In the genomic region with DNA sequence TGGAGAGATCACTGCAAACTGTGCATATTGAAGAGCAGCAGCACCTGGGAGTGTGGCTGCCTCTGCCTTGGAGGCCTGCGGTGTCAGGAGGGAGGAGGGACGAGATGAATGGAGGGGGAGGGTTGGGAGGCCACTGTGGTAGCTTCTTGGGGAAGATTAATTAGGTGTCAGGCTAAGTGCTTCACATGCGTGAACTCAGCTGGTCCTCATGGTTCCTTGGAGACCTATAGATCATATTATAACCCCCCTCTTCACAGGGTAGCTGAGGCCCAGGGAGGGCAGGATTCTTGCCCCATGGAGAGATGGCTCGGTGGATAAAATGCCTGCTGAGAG, we compare ENCODE assay signal across 15 mouse cellular contexts. TPM values are rescaled to one million over a fixed set of nuclear protein-coding genes. Genes with fewer than 3 reads are reported as not detected.
A peak's percentile ranks its signal among the peaks of the same experiment; 100 is the strongest.
DNase-seq lines count a peak whose midpoint lies in the region; ATAC-seq and TF ChIP-seq lines count a peak whose summit lies in the region.
"Had no signal": no experiment of that assay in that cellular context is flagged by ENCODE, and none has a peak within 500 bp of the region (broad histone marks: within the 10 kb centered on the region; RNA-seq: fewer than 3 reads in every experiment).

No protein-coding gene starts in this region.

- H3K4me3 ChIP-seq in heart, embryonic 10.5 days = no peak overlapping the region
- H3K4me3 ChIP-seq in thymus, adult 2 months (ENCODE audit: control insufficient read depth, insufficient read depth, low read length) = no peak overlapping the region
- no peak overlapping the region for H3K4me3 ChIP-seq in hindbrain, embryonic 15.5 days
- no peak overlapping the region for H3K4me3 ChIP-seq in stomach, postnatal 0 days (ENCODE audit: low read depth, low read length)
- H3K4me3 ChIP-seq: embryonic facial prominence, embryonic 12.5 days; forebrain, embryonic 12.5 days; liver, embryonic 12.5 days had no signal

- TF ChIP-seq EP300 in stomach, postnatal 0 days (optimal IDR thresholded peaks at IDR 0.05) = no peak

- peaks cover 36% of the 10 kb centered on the region for H3K4me1 ChIP-seq in heart, embryonic 10.5 days
- peaks cover 80% of the 10 kb centered on the region for H3K4me1 ChIP-seq in thymus, adult 2 months (replicated peaks; ENCODE audit: control insufficient read depth, insufficient read depth, low read length)
- peaks cover 10% of the 10 kb centered on the region for H3K4me1 ChIP-seq in hindbrain, embryonic 15.5 days (replicated peaks)
- H3K4me1 ChIP-seq in stomach, postnatal 0 days (replicated peaks; ENCODE audit: control insufficient read depth, insufficient read depth) = peaks cover 3% of the 10 kb centered on the region; the same call in 1 of the 2 replicates

- H3K4me2 ChIP-seq in hindbrain, embryonic 15.5 days = no peak overlapping the region
- H3K4me2 ChIP-seq in stomach, postnatal 0 days (replicated peaks; ENCODE audit: low read depth) = no peak overlapping the region
- H3K4me2 ChIP-seq: embryonic facial prominence, embryonic 12.5 days; forebrain, embryonic 12.5 days; liver, embryonic 12.5 days had no signal

- H3K27me3 ChIP-seq in heart, embryonic 10.5 days (ENCODE audit: insufficient read depth, poor library complexity, severe bottlenecking) = no peaks in the 10 kb centered on the region
- no peaks in the 10 kb centered on the region for H3K27me3 ChIP-seq in thymus, adult 2 months (ENCODE audit: control insufficient read depth, insufficient read depth, low read length)
- H3K27me3 ChIP-seq in hindbrain, embryonic 15.5 days = no peaks in the 10 kb centered on the region
- H3K27me3 ChIP-seq in stomach, postnatal 0 days (ENCODE audit: control insufficient read depth, insufficient read depth, low read length) = no peaks in the 10 kb centered on the region
- H3K27me3 ChIP-seq: embryonic facial prominence, embryonic 12.5 days; forebrain, embryonic 12.5 days; liver, embryonic 12.5 days had no signal

- ATAC-seq in hindbrain, embryonic 15.5 days (ENCODE audit: low FRiP score, low read depth) = peak; percentile 66
- no peak for ATAC-seq in stomach, postnatal 0 days (ENCODE audit: low FRiP score, low TSS enrichment)
- ATAC-seq: intestine, embryonic 16.5 days; liver, embryonic 12.5 days had no signal

- no peak for TF ChIP-seq POLR2A in thymus, adult 2 months (IDR thresholded peaks at IDR 0.05; ENCODE audit: control insufficient read depth, extremely low read depth, insufficient read depth, low read length, poor library complexity)

- no peak for TF ChIP-seq CTCF in thymus, adult 2 months (IDR thresholded peaks at IDR 0.05; ENCODE audit: borderline replicate concordance, control insufficient read depth, extremely low read depth, insufficient read depth, low read length, poor library complexity)
- TF ChIP-seq CTCF in stomach, postnatal 0 days (IDR thresholded peaks at IDR 0.05; ENCODE audit: low read depth) = no peak

- peak overlapping the region; percentile 29; the same call in 1 of the 2 replicates for H3K27ac ChIP-seq in heart, embryonic 10.5 days
- H3K27ac ChIP-seq in thymus, adult 2 months (ENCODE audit: control insufficient read depth, insufficient read depth, low read length) = peak overlapping the region; percentile 3; the same call in 1 of the 2 replicates
- no peak overlapping the region for H3K27ac ChIP-seq in hindbrain, embryonic 15.5 days (replicated peaks)
- 0 out of 2 replicates have a peak overlapping the region, but pooled peaks have one; percentile 2 for H3K27ac ChIP-seq in stomach, postnatal 0 days (replicated peaks)
- H3K27ac ChIP-seq: embryonic facial prominence, embryonic 12.5 days; forebrain, embryonic 12.5 days; liver, embryonic 12.5 days had no signal

- no peak for DNase-seq in heart, embryonic 10.5 days (ENCODE audit: low spot score)
- DNase-seq in heart, adult 11 months = no peak
- DNase-seq in thymus, adult 2 months = no peak
- DNase-seq in thymus, postnatal 25 days = no peak
- no peak for DNase-seq in stomach, postnatal 0 days (ENCODE audit: low spot score)
- DNase-seq in frontal cortex, postnatal 10 days (ENCODE audit: low spot score in 2 of 2) = no peak
- DNase-seq in ovary, postnatal 10 days (ENCODE audit: low spot score) = no peak
- DNase-seq: cerebellum, adult 11-12 months; gastrocnemius, postnatal 14 days; right cerebral cortex, postnatal 4 days had no signal

- H3K9me3 ChIP-seq in heart, embryonic 10.5 days = no peaks in the 10 kb centered on the region
- H3K9me3 ChIP-seq in hindbrain, embryonic 15.5 days = no peaks in the 10 kb centered on the region
- no peaks in the 10 kb centered on the region for H3K9me3 ChIP-seq in stomach, postnatal 0 days (ENCODE audit: control insufficient read depth, low read length)
- H3K9me3 ChIP-seq: forebrain, embryonic 12.5 days; liver, embryonic 12.5 days had no signal

- WGBS in heart, embryonic 10.5 days = 20% methylated on average over 4 of the region's 4 CpGs
- 13% methylated on average over 4 of the region's 4 CpGs for WGBS in thymus, adult 2 months
- WGBS in hindbrain, embryonic 15.5 days = 13% methylated on average over 4 of the region's 4 CpGs
- 16% methylated on average over 4 of the region's 4 CpGs for WGBS in stomach, postnatal 0 days

- H3K36me3 ChIP-seq in heart, embryonic 10.5 days = no peaks in the 10 kb centered on the region
- H3K36me3 ChIP-seq in thymus, adult 2 months (ENCODE audit: control insufficient read depth, insufficient read depth, low read length) = no peaks in the 10 kb centered on the region
- no peaks in the 10 kb centered on the region for H3K36me3 ChIP-seq in hindbrain, embryonic 15.5 days
- no peaks in the 10 kb centered on the region for H3K36me3 ChIP-seq in stomach, postnatal 0 days (ENCODE audit: control insufficient read depth, insufficient read depth, low read length)
- H3K36me3 ChIP-seq: embryonic facial prominence, embryonic 12.5 days; forebrain, embryonic 12.5 days; liver, embryonic 12.5 days had no signal

- no peak overlapping the region for H3K9ac ChIP-seq in hindbrain, embryonic 15.5 days
- no peak overlapping the region for H3K9ac ChIP-seq in stomach, postnatal 0 days (ENCODE audit: low read length)
- H3K9ac ChIP-seq: forebrain, embryonic 12.5 days; liver, embryonic 12.5 days had no signal

RNA-seq across cellular contexts. Expression of a gene that starts 23.4 kb away (rescaled TPM):
- polyA plus RNA-seq in heart, embryonic 10.5 days (2016; fragmentation: Nextera tagmentation; extraction: Ambion mirVana) = 15.8 and 16.9 TPM in 2 replicates
- 43.1 and 45.5 TPM in 2 replicates for polyA plus RNA-seq in thymus, adult 2 months (2012; rRNA removed)
- polyA plus RNA-seq in hindbrain, embryonic 15.5 days (2015; fragmentation: Nextera tagmentation; extraction: Ambion mirVana) = 7.8 and 8.6 TPM in 2 replicates
- polyA plus RNA-seq in stomach, postnatal 0 days (2015; fragmentation: Nextera tagmentation; extraction: Ambion mirVana) = 22.3 and 24.8 TPM in 2 replicates
